Mouse (Mus musculus): ENCODE results near the gene Numbl.

- no peak for TF ChIP-seq CTCF (IDR thresholded peaks at IDR 0.05; ENCODE audit: low read depth, low read length)
- no peak for TF ChIP-seq TAL1 (conservative IDR thresholded peaks at IDR 0.05; ENCODE audit: low read depth, low read length)
- TF ChIP-seq GATA2 (IDR thresholded peaks at IDR 0.05; ENCODE audit: borderline replicate concordance, low read depth, low read length): no peak
- no peak for TF ChIP-seq POLR2AphosphoS5 (IDR thresholded peaks at IDR 0.05; ENCODE audit: insufficient replicate concordance, low read depth, low read length)
Observed at GRCm38 (mm10) chr7:27309832-27310231, 51.6 kb downstream of the Numbl start.

All from G1E (cell line).